Mouse (Mus musculus) MEL (cell line): ENCODE data around the gene Tas1r2.

ENCODE experiments used
- CTCF ChIP-seq, 3 experiments: IDR thresholded peaks in 2 of 3; conservative IDR thresholded peaks in 1 of 3; 2 replicates each; pipeline ENCODE4 v1.5.1; 2011 to 2012; ENCODE audit warnings: low read length in 3 of 3, low read depth in 2 of 3, mild to moderate bottlenecking in 2 of 3, improper control_type of control experiment in 1 of 3, inconsistent platforms in 1 of 3, mixed read lengths in 1 of 3, moderate library complexity in 1 of 3; ENCODE audit not compliant: control insufficient read depth in 1 of 3, insufficient read depth in 1 of 3, poor library complexity in 1 of 3, severe bottlenecking in 1 of 3
- POLR2A ChIP-seq, 2 experiments: IDR thresholded peaks; 2 replicates each; pipeline ENCODE4 v1.6.1; 2011 to 2012; ENCODE audit warnings: low read length in 2 of 2, mild to moderate bottlenecking in 2 of 2, control low read depth in 1 of 2, improper control_type of control experiment in 1 of 2, low read depth in 1 of 2, moderate library complexity in 1 of 2; ENCODE audit not compliant: control insufficient read depth in 1 of 2, insufficient read depth in 1 of 2, poor library complexity in 1 of 2
- USF2 ChIP-seq, 2 experiments: IDR thresholded peaks; 2 replicates each; pipeline ENCODE4 v1.6.1; 2011 to 2012; ENCODE audit warnings: improper control_type of control experiment in 2 of 2, low read length in 2 of 2, borderline replicate concordance in 1 of 2, inconsistent platforms in 1 of 2, low read depth in 1 of 2, mild to moderate bottlenecking in 1 of 2; ENCODE audit not compliant: insufficient read depth in 1 of 2

- TF ChIP-seq CTCF (IDR thresholded peaks at IDR 0.05 in 2 of 3, conservative IDR thresholded peaks at IDR 0.05 in 1 of 3; ENCODE audit: control insufficient read depth in 1 of 3, insufficient read depth in 1 of 3, low read depth in 2 of 3, low read length in 3 of 3, poor library complexity in 1 of 3, severe bottlenecking in 1 of 3) (peak in 1 of 3 experiments; percentile 26; a peak in 3 of 6 replicates), POLR2A (IDR thresholded peaks at IDR 0.05; ENCODE audit: control insufficient read depth in 1 of 2, insufficient read depth in 1 of 2, low read depth in 1 of 2, low read length in 2 of 2, poor library complexity in 1 of 2) (no peak), USF2 (IDR thresholded peaks at IDR 0.05; ENCODE audit: borderline replicate concordance in 1 of 2, insufficient read depth in 1 of 2, low read depth in 1 of 2, low read length in 2 of 2) (no peak)
Observed at GRCm38 (mm10) chr4:139646916-139647315, 6.4 kb upstream of the Tas1r2 start.
